Mouse (Mus musculus) gastrocnemius, adult 2 months (tissue): Measurements from ENCODE around the gene Lifr. TPM values are rescaled to one million over a fixed set of nuclear protein-coding genes. Genes with fewer than 3 reads are reported as not detected.

Source experiments
- DNase-seq: peaks from one replicate; pipeline ENCODE4 v3.0.0; 2022
- H3K27ac ChIP-seq: fragments of 200-600 bp; 2 replicates; pipeline ENCODE4 v1.8.1; 2022; ENCODE audit warnings: mild to moderate bottlenecking
- H3K4me3 ChIP-seq: fragments of 200-600 bp; 2 replicates; pipeline ENCODE4 v1.8.1; 2022; ENCODE audit warnings: mild to moderate bottlenecking, moderate library complexity
- CTCF ChIP-seq: fragments of 200-600 bp; IDR thresholded peaks from 2 replicates; pipeline ENCODE4 v1.8.1; 2022; ENCODE audit warnings: antibody characterized with exemption, mild to moderate bottlenecking, moderate library complexity
- intact Hi-C: fragments of 180-260 bp; cut with DNase I; formaldehyde crosslinking; loops from one replicate; pipeline ENCODE4 v1.15.1; 2025
- total RNA-seq, 2 experiments: library from RNA; stranded (reverse); gene quantifications; 2 replicates each; pipeline ENCODE4 v1.2.3; 2021

The Lifr gene
- total RNA-seq, 2 experiments from 2014 or later: 66.2 to 83.3 TPM

DNA sequence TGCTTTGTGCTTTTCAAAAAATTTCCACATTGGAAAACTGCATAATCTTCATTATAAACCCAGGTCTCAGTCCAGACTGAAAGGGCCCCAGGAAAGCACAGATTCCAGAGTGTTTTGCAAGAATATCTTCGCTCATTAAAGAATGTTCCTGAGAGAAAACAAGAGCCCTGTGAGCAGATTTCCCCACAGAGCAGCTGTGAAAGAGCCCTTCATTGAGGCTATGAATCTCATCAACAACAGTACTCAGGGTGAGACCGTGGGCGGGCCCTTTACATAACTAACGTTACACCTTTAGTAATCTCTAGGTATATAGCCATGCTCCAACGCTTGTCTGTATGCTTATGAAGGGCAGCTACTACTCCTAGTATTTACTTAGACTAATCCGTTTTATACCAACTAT lies 27.5 kb downstream of the Lifr start:
- no peak for TF ChIP-seq CTCF
- Histone ChIP-seq H3K4me3 (no peak overlapping the region), H3K27ac (peak overlapping the region; percentile 67)
- intact Hi-C loops: no loop called here
- no peak for DNase-seq

DNA sequence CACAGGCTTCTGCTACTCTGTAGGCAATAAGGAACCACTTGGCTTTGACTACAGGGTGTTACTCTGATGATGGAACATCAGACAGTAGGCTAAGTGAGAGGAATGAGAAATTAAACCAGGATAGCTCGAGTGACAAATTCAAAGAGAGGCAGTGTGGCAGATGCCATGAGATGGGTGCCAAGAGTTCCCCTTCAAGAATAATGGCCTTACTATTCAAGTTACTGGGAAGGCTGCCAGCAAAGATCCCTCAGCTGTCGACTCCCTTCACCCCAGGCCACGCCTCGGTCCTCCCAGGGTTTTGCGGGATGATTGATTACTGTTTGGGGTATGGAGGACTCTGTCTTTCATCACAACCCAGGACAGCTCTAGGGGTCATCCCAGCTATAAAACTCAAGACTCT lies 28.4 kb downstream of the Lifr start:
- Histone ChIP-seq H3K27ac (peak overlapping the region; percentile 67), H3K4me3 (no peak overlapping the region)
- intact Hi-C loops: no loop called here
- TF ChIP-seq CTCF: no peak
- no peak for DNase-seq

DNA sequence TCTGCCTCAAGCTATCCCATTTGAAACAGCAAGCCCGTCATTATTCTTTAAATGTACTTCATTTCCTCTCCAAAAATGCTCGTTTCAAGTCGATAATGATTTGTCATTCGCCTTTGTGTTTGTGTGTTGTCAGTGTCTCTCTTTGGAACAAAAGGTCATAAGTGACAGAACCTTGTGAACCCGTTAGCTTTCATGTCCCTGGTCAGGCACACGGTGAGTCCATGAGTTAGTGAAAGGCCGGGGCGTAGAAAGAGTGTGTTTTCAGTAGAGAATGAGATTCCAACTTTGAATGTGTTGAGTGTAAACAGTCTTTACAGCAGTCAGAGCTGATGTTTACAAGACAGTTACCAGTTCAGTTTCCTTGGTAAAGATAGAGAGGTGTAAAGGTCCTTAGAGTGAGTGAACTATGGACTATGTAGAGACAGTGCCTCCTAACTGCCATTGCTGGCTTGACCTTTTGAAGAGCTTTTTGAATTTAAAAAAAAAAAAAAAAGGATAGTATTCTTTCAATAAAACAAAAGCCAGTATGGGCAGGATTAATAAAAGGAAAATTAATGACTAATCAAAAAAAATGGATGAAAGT lies 29.6 kb downstream of the Lifr start:
- intact Hi-C loops: no loop called here
- no peak for TF ChIP-seq CTCF
- Histone ChIP-seq H3K27ac (no peak overlapping the region), H3K4me3 (no peak overlapping the region)
- DNase-seq: no peak

DNA sequence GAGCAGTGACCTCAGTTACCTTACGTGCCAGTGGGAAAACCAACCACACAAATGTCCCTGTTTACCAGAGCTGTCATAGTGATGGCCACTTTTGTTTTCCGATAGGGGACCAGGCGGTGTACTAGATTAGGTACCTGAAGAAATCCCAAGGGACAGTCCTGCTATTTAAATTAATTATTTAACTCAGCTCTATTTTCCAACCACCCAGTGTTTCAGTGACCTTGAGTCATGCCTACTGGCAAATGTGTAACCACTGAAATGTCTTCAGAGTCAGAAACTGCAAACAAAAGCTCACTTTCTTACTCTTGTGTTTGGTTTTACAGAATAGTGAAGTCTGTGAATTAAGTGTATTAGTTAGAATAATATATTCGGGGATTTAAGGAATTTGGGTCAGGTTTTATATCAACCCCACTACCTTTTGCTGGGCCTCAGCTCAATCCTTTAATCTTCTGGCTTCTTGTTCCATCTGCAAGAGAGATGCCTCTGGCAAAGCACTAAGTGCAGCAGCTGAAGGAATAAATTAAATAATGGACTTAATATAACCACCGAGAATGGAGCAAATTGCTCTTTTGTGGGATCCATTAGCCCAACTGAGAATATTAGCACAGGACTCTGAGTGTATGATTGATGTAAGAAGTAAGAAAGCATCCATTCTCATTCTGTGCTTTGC lies 33.5 kb downstream of the Lifr start:
- no peak for TF ChIP-seq CTCF
- Histone ChIP-seq H3K27ac (no peak overlapping the region; the same call in 1 of the 2 replicates), H3K4me3 (no peak overlapping the region)
- no peak for DNase-seq
- intact Hi-C loops: no loop called here

DNA sequence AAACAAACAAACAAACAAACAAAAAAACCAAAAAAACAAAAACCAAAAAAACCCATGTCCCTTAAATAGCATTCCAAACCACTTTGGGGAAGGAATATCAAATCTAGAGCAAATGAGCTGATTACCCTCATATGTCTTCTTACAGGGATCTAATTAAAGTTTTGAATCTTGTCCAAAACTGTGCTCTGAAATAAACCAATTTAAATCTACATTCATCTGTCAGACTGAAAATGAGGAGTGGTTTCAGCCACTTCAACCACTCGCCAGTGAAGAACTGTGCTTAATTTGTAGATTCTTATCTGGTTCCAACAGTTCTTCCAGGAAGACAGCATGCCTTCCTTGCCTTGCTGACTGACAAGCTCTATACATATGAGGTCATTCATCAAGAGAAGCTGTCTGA lies 35.8 kb downstream of the Lifr start:
- intact Hi-C loops: loop anchor here (5.0 kb wide), 1 partner anchor 84 kb away; no protein-coding TSS in a partner anchor
- no peak overlapping the region for H3K4me3 ChIP-seq
- no peak for TF ChIP-seq CTCF

DNA sequence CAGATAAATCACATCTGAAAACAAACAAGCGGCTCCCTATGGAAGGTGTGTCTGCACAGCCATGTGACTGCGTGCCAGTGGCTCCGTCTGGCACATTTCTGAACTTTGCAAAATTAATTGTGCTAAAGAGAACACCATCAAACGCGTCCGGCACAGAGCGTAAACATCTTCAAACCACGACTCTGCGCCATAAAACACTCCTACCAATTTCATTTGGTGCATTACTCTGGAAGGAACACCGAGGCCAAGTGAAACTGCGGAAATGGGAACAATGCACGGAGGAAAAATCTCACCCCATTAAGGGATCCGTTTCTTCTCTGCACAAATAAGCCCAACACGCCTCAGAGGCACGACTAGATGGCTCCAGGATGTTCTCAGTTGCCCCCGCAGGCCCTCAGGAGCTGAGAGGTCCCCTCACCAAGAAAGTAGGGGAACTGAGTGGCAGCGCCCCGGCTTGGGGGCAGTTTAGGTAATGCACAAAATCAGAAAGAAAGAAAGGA lies 38.3 kb downstream of the Lifr start:
- DNase-seq: no peak
- H3K27ac ChIP-seq: peak overlapping the region; percentile 99
- H3K4me3 ChIP-seq: peak overlapping the region; percentile 99
- TF ChIP-seq CTCF: 0 out of 2 replicates have a peak, but pooled peaks have one; percentile 3
- intact Hi-C loops: loop anchor here (5.0 kb wide), 1 partner anchor 86 kb away; no protein-coding TSS in a partner anchor

More for the DNA sequence above, 35.8 kb downstream of the Lifr start:
- no peak overlapping the region for H3K27ac ChIP-seq
- DNase-seq: no peak

DNA sequence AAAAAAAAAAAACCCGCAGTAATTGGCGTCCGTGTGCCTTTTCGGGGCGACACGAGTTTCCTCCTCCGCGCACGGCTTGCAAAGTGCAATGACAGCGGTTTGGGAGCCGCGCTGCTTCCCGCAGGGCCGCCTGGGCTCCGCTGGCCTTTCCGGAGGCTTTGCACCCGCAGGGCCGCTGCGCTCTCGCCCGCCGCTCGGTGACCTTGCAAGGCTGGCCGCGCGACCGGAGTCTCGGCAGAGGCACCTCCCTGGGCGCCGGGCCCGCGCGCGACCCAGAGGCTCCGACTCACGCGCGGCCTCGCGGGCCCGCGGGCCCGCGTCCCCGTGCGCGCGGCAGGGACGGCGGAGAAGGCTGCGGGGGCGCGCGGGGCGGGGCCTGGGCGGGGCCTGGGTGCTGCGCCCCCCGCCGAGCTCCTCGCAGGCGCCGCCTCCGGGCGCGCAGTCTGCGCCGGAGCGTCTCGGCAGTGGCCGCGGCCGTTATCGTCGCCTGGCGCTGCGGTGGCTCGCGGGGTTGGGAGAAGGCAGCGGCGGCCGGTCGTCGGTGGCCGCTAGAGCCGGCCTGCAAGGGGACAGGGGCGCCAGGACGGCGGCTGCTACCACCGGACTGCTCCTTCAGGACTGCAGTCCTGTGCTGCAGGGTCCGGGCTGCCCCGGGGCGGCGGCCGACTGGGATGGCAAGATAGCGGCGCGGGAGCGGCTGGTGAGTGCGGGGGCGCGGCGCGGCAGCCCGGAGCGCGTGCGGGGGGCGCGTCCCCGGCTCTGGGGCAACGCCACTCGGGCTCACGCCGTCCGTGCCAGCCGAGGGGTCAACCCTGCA lies 38.9 kb downstream of the Lifr start:
- peak; percentile 99 for DNase-seq
- intact Hi-C loops: loop anchor here (5.0 kb wide), 1 partner anchor 87 kb away; no protein-coding TSS in a partner anchor
- peak overlapping the region; percentile 99 for H3K27ac ChIP-seq
- peak overlapping the region; percentile 99 for H3K4me3 ChIP-seq
- TF ChIP-seq CTCF: no peak; the same call in 1 of the 2 replicates

DNA sequence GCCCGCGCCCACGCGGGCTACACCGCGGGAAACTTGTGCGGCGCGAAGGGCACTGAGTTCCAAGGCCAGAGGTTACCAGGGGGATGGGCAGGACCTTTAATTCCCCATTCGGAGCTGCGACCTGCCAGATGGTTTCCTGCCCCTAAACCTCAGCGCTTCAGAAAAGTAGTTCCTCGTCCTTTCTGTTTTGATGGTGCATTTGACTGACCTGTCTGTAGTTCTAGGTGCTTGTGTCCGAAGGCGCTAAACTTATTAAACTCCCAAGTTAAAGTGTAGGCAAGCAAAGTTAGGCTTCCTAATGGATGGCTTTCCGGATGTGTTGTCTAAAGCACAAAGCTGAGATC lies 39.5 kb downstream of the Lifr start:
- TF ChIP-seq CTCF: no peak
- no peak for DNase-seq
- intact Hi-C loops: loop anchor here (2.0 to 5.0 kb wide), 4 partner anchors 37 to 221 kb away; no protein-coding TSS in a partner anchor
- Histone ChIP-seq H3K27ac (peak overlapping the region; percentile 98), H3K4me3 (peak overlapping the region; percentile 99)

DNA sequence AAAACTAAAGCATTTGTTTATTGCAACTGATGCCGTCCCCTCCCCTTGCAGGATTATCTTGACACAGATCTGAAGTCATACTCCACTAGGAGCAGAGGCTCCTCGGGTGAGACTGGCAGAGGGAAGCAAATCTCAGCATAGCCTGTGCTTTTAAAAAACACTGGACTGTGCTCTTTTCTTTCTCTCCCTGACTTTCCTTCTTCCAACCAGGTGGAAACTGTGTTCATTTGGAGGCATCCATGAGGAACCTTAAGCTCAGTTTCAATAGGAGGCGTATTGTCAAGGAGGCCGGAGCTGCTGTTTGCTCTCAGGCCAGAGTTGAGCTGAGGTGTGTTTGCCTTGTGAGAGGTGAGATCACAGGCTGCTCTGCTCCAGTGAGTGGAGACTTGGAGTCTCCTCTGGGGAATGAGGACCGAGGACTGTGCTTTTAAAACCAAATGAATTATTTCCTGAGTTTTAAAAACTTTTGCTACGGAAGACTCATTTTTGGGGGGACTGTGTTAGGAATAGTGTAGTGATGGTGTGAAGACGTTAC lies 40.3 kb downstream of the Lifr start:
- peak overlapping the region; percentile 98 for H3K27ac ChIP-seq
- H3K4me3 ChIP-seq: peak overlapping the region; percentile 99
- TF ChIP-seq CTCF: no peak
- intact Hi-C loops: loop anchor here (2.0 to 5.0 kb wide), 3 partner anchors 37 to 222 kb away; no protein-coding TSS in a partner anchor
- no peak for DNase-seq

DNA sequence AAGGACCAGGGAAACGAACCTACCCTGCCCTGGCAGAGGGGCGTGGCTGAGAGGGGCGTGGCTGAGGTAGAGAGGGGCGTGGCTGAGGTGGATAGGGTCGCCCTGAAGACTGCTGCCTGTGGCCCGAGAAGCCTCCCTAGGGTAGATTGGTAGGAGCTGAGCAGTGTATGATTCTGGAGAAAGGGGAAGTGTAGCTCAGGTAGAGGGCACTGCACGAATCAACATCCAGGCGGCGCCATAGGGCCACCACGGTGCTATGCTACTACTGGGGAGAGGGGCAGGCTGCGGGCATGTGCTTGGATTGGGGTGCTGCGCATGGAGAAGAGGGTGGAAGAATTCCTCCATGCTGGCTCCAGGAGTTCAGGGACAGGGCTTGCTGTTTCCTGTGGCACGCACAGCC lies 42.3 kb downstream of the Lifr start:
- peak; percentile 58 for DNase-seq
- peak overlapping the region; percentile 98 for H3K27ac ChIP-seq
- TF ChIP-seq CTCF: peak; percentile 47
- intact Hi-C loops: loop anchor here (5.0 kb wide), 1 partner anchor 35 kb away; no protein-coding TSS in a partner anchor
- H3K4me3 ChIP-seq: peak overlapping the region; percentile 99

DNA sequence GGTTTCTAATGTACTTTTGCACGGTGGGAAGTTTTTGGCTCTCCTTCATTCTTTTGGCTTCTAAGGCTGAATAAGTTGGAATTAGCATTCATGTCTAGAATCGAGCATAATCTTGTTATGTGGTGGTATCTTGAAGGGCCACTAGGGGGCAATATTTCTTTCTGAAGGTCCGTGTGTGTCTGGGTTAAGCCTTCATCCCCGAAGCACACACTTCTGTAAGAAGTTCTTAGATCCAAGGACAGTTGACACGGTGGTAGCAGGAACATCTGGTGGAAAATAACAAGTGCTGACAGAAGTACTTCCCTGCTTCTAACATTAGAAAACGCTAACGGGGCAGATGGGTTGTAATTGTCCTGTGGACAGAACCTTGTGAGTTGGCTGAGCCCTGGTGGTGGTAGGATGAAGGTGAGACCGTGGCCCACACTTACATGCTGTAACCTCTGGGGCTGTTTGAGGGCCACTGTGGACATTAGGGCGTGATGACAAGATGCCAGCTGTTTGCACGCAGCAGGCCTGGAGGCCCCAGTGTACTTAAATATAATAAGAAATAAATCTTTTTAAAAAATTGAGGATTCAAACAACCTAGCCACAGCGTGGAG lies 44.1 kb downstream of the Lifr start:
- intact Hi-C loops: loop anchor here (5.0 kb wide), 2 partner anchors 33 to 73 kb away; no protein-coding TSS in a partner anchor
- DNase-seq: peak; percentile 59
- H3K27ac ChIP-seq: peak overlapping the region; percentile 67
- peak; percentile 73 for TF ChIP-seq CTCF
- H3K4me3 ChIP-seq: peak overlapping the region; percentile 99
